Mouse (Mus musculus) brain, embryonic 14.5 days (tissue): ENCODE data around the gene Atg7.

Experiments
- CTCF ChIP-seq: fragments of 200-500 bp; IDR thresholded peaks from 2 replicates; pipeline ENCODE4 v1.5.1; 2012; ENCODE audit warnings: inconsistent platforms, mild to moderate bottlenecking, moderate library complexity, borderline replicate concordance; ENCODE audit not compliant: insufficient read depth, insufficient read length; ENCODE audit errors: extremely low read depth
- POLR2A ChIP-seq: fragments of 200-500 bp; IDR thresholded peaks from 2 replicates; pipeline ENCODE4 v1.6.1; 2012; ENCODE audit warnings: mild to moderate bottlenecking, inconsistent platforms, borderline replicate concordance; ENCODE audit not compliant: poor library complexity, insufficient read depth, insufficient read length, severe bottlenecking; ENCODE audit errors: extremely low read depth

GRCm38 (mm10) chr6:114737181-114737580 is 94.3 kb downstream of the Atg7 start:
- TF ChIP-seq CTCF (no peak), POLR2A (no peak)
